Mouse (Mus musculus): ENCODE results near the gene Armc3. TPM values are rescaled to one million over a fixed set of nuclear protein-coding genes. Genes with fewer than 3 reads are reported as not detected.

The Armc3 gene
- polyA plus RNA-seq (2016; fragmentation: Nextera tagmentation; extraction: Ambion mirVana), result not detected in 2 replicates

DNA sequence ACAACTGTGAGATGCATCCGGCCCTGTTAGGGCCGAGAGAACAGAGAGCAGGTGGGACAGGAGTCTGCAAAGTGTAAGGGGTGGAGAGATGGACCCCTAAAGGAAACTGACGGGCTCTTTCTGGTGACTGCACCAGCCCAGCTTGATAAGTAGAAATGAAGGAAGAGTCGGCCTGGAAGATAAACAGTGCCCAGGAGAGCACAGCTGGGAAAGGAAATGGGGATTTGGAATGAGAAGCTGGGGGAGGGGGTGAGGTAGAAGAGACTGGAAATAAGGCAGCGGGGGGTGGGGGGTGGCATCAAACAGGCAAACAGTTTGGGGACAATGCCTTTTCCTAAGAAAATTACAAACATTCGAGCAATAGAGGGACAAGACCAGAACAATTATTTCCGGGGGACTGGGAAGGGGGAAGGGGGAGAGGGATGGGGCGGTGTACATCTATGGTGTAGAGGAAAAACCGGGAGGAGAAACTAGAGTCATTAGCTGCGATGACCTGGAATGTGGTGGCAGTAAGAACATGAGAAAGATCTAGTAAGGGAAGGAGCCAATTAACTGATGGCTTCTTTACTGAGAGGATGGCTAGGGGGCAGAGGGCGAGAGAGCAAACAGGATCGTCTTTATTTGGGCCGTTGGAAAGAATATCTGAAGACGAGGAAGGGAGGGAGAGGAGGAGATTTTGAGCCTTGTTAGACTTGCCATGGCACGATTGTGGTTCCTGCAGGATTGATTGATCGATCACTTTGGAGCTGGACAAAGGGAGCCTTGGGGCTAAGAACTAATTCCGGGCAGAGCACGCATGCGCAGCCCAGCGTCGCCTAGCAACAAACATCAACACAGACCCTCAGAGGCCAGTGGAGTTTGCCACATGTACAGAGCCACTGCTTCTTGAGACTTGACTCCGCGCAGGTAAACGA lies at the start of gene Armc3:
Armc3 (plus strand) TSS at position 851 of the 914 bp plus-strand sequence.
- H3K9ac ChIP-seq, result peak within 1 kb of the TSS; percentile 35; the same call in 1 of the 2 replicates
- H3K27ac ChIP-seq, result no peak within 1 kb of the TSS
- no peaks in the 10 kb centered on the region for H3K36me3 ChIP-seq
- WGBS (ENCODE audit: insufficient replicate concordance), result 21% methylated on average over 24 of the region's 24 CpGs
- ATAC-seq, result peak; percentile 54; the same call in 1 of the 2 replicates
- no peaks in the 10 kb centered on the region for H3K9me3 ChIP-seq (replicated peaks)
- H3K4me3 ChIP-seq, result peak within 1 kb of the TSS; percentile 44
- H3K4me2 ChIP-seq, result peak within 1 kb of the TSS; percentile 62
- H3K4me1 ChIP-seq, result peaks cover 9% of the 10 kb centered on the region; the same call in 1 of the 2 replicates
- no peaks in the 10 kb centered on the region for H3K27me3 ChIP-seq (replicated peaks)

DNA sequence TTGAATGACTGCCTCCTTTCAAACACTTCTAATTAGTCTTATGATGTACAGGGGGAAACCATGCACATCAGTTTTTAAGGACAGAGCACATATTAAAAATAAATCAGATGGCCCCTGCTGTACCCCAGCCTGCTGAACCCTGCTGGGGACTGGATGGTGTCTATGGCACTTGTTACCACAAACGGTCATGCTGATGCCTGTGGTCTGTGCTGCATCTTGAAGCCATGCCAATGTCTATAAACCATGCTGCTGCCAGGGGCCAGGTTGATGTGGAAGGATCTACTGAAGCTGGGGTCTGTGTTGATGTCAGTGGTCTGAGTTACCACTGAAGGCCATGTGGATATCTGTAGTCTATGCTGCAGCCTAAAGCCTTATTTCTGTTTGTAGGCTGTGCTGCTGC lies 46.4 kb upstream of the Armc3 start:
- Histone ChIP-seq H3K4me1 (no peaks in the 10 kb centered on the region), H3K4me2 (no peak overlapping the region), H3K36me3 (no peaks in the 10 kb centered on the region), H3K27ac (no peak overlapping the region), H3K9me3 (replicated peaks) (no peaks in the 10 kb centered on the region), H3K27me3 (replicated peaks) (0 out of 2 replicates have a peak, but pooled peaks cover 5% of the 10 kb centered on the region), H3K9ac (no peak overlapping the region), H3K4me3 (no peak overlapping the region)
- 55% methylated on average over 1 of the region's 1 CpGs for WGBS (ENCODE audit: insufficient replicate concordance)
- ATAC-seq, result no peak

DNA sequence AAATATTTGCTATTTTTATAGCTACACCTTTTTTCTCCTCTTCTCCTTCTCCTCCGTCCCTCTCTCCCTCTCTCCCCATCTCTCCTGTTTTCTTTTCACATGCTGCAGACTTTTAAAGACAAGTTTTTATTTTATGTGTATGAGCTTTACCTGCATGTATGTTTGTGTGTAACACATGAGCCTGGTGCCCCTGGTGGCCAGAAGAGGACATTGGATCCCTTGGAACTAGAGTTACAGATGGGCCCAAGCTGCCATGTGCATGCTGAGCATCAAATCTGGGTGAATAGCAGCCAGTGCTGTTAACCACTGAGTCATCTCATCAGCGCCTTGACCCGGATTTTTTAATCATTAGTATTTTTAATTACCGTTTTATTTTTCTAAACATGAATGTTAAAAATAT lies 42.9 kb upstream of the Armc3 start:
- Histone ChIP-seq H3K4me2 (no peak overlapping the region), H3K4me1 (no peaks in the 10 kb centered on the region), H3K4me3 (no peak overlapping the region), H3K9ac (no peak overlapping the region), H3K27ac (no peak overlapping the region), H3K9me3 (replicated peaks) (no peaks in the 10 kb centered on the region), H3K36me3 (no peaks in the 10 kb centered on the region), H3K27me3 (replicated peaks) (no peaks in the 10 kb centered on the region)
- 48% methylated on average over 4 of the region's 4 CpGs for WGBS (ENCODE audit: insufficient replicate concordance)
- ATAC-seq, result no peak

DNA sequence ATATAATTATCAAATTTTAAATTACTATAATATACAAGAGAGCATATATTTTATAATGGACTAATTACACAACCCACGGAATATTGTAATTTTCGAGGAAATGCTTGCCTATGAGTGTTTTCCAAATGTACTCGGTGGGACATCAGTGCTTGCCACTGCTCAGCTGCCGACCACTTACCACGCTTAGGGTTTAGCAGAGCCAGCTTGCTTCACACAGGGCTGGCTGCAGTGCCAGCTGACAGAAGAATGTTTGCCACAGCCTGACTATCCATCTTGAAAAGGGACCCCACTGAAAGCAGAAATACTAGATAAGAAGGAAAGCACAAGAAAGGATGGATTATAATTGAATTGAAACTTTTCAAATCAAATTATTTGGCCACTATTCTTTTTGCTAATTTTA lies 39.6 kb upstream of the Armc3 start:
- no peaks in the 10 kb centered on the region for H3K4me1 ChIP-seq
- ATAC-seq, result no peak
- WGBS (ENCODE audit: insufficient replicate concordance), result 68% methylated on average over 5 of the region's 5 CpGs
- no peak overlapping the region for H3K27ac ChIP-seq
- H3K4me3 ChIP-seq, result no peak overlapping the region
- no peak overlapping the region for H3K9ac ChIP-seq
- no peaks in the 10 kb centered on the region for H3K27me3 ChIP-seq (replicated peaks)
- H3K9me3 ChIP-seq (replicated peaks), result no peaks in the 10 kb centered on the region
- no peak overlapping the region for H3K4me2 ChIP-seq
- H3K36me3 ChIP-seq, result no peaks in the 10 kb centered on the region

DNA sequence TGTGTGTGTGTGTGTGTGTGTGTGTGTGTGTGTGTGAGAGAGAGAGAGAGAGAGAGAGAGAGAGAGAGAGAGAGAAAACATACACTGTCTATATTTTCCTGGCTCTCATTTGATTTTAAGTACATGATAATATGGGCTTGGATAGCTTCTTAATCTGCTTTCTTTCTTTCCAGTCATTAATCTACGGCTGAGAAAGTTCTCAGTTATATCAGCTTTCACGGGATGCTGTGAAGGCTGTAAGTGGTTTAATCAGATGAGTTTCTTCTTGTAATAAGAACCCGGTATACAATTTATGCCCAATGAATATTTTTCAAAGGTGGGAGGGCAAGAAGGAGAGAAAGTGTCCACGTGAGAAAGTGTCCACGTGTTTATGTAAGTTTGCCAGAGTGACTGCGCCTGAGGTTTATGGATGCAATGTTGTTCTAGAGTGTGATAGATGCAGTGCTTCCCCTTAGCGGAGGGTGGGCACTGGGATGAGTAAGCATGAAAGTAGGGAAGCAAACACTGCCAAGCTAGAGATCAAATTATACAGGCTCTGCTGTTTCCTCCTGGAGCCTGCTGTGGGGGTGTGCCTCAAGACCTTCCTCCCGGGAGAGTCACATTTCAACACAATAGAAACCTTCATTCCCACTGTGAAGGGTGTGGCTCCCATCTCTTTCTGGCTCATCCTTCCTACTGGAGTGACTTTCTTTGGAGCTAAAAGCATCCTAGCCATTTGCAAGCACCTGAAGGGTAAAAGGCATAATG lies 38.6 kb upstream of the Armc3 start:
- H3K27ac ChIP-seq, result no peak overlapping the region
- H3K9ac ChIP-seq, result no peak overlapping the region
- H3K4me3 ChIP-seq, result no peak overlapping the region
- 34% methylated on average over 8 of the region's 8 CpGs for WGBS (ENCODE audit: insufficient replicate concordance)
- no peak for ATAC-seq
- no peak overlapping the region for H3K4me2 ChIP-seq
- H3K36me3 ChIP-seq, result no peaks in the 10 kb centered on the region
- no peaks in the 10 kb centered on the region for H3K4me1 ChIP-seq
- no peaks in the 10 kb centered on the region for H3K27me3 ChIP-seq (replicated peaks)
- no peaks in the 10 kb centered on the region for H3K9me3 ChIP-seq (replicated peaks)

DNA sequence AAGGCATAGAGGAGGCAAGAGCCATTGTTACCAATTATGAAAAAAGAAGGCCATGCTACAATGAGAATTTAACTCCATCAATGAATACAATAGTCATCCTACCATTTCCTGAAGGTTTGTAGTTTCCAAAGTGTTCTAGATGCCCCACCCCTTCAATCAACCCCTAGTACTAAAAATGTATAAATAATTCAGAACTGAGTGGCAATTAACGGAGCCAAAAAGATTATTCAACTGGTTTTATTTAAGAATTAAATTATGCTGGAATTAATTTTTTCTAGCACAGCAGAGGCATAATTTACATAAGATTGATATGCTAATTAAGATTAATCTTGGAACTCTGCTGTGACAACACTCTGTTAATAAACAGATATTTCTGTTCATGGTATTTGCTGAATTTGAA lies 34.9 kb upstream of the Armc3 start:
- 69% methylated on average over 1 of the region's 1 CpGs for WGBS (ENCODE audit: insufficient replicate concordance)
- Histone ChIP-seq H3K4me1 (no peaks in the 10 kb centered on the region), H3K9ac (no peak overlapping the region), H3K27me3 (replicated peaks) (no peaks in the 10 kb centered on the region), H3K9me3 (replicated peaks) (no peaks in the 10 kb centered on the region), H3K4me3 (no peak overlapping the region), H3K4me2 (no peak overlapping the region), H3K36me3 (no peaks in the 10 kb centered on the region), H3K27ac (no peak overlapping the region)
- no peak for ATAC-seq

DNA sequence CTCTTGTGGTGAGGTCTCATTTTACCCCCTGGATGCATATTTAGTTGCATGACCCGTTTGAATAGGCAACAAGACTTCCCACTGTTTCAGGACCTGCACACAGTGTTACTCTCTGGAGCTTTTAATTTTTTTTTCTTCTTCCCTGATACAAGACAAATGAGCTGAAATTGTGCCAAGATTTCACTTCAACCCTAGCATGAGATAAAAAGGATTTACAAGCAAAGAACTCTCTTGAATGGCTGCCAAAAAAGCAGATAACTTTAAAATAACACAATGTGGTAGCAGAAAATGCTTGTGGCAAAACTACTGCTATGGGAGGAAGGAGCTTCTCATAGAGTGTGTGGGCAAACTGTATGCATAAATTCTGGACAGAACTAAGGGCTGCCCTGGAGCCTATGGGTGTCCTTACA lies 22.3 kb upstream of the Armc3 start:
- H3K27ac ChIP-seq, result no peak overlapping the region
- WGBS (ENCODE audit: insufficient replicate concordance), result 36% methylated on average over 1 of the region's 1 CpGs
- no peak overlapping the region for H3K4me3 ChIP-seq
- ATAC-seq, result no peak
- H3K27me3 ChIP-seq (replicated peaks), result no peaks in the 10 kb centered on the region
- H3K36me3 ChIP-seq, result no peaks in the 10 kb centered on the region
- no peaks in the 10 kb centered on the region for H3K9me3 ChIP-seq (replicated peaks)
- no peak overlapping the region for H3K4me2 ChIP-seq
- no peaks in the 10 kb centered on the region for H3K4me1 ChIP-seq
- H3K9ac ChIP-seq, result no peak overlapping the region

DNA sequence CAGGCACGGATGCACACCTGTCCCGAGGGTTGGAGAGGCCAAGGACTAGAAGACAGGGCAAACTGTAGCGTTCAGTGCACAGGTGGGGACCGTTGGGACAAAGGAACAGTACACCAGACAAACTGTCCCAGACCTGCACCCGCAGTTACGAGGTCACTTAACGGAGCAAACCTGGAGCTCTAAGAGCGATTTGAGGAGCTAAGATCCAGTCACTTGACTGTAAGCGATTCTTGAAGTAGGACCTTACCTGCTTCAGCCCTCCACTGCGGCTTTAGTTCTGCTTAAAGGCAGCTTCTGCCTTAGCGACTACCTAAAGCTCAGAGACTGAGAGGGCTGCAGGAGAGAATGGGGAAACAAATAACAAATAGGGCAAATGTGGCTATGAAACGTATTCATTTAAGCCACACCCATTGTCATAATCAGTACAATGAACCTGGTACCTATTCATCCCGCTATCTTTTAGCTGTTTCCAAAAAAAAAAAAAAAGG lies 308 bp downstream of the Armc3 start:
- H3K27ac ChIP-seq, result no peak overlapping the region
- peaks cover 9% of the 10 kb centered on the region; the same call in 1 of the 2 replicates for H3K4me1 ChIP-seq
- H3K9ac ChIP-seq, result no peak overlapping the region
- H3K36me3 ChIP-seq, result no peaks in the 10 kb centered on the region
- 34% methylated on average over 13 of the region's 13 CpGs for WGBS (ENCODE audit: insufficient replicate concordance)
- H3K9me3 ChIP-seq (replicated peaks), result no peaks in the 10 kb centered on the region
- H3K27me3 ChIP-seq (replicated peaks), result no peaks in the 10 kb centered on the region
- peak overlapping the region; percentile 62 for H3K4me2 ChIP-seq
- H3K4me3 ChIP-seq, result peak overlapping the region; percentile 44
- no peak for ATAC-seq

DNA sequence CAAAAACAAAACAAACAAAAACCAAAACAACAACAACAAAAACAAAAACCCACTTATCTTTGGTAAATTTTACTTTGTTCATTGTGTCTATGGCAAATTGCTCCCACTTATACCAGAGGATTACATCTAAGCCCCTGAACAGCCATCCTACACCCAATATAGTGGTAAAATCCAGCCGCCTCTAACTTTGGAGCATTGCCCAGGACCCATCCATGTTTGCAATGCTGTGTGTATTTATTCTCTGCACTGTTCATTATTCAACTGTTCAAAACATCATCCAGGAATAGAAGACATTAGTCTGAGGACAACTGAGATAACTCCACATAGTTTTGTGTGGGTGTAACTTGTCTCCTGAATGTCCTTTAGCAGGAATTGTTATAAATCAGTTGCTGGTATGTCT lies 1.0 kb downstream of the Armc3 start:
- Histone ChIP-seq H3K9me3 (replicated peaks) (no peaks in the 10 kb centered on the region), H3K4me3 (no peak overlapping the region), H3K36me3 (no peaks in the 10 kb centered on the region), H3K27me3 (replicated peaks) (no peaks in the 10 kb centered on the region), H3K9ac (no peak overlapping the region), H3K4me2 (no peak overlapping the region), H3K4me1 (peaks cover 9% of the 10 kb centered on the region; the same call in 1 of the 2 replicates), H3K27ac (no peak overlapping the region)
- no peak for ATAC-seq
- 56% methylated on average over 1 of the region's 1 CpGs for WGBS (ENCODE audit: insufficient replicate concordance)

DNA sequence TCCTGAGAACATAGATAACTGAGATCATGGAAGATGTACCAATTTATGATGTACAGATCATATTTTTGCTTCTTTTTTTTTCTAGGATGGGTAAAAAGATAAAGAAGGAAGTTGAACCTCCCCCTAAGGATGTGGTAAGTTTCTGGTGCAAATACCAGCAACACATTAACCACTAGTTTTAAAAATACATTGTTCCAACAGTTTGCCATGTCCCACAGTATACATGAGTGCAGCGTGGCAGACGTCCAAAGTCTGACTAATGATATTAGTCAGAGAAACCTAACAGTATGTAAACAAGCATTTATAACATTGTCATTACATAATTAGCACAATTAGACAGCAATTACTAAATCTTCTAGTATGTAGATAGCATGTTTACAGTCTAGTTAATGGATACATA lies 2.6 kb downstream of the Armc3 start:
- Histone ChIP-seq H3K4me2 (no peak overlapping the region), H3K36me3 (no peaks in the 10 kb centered on the region), H3K27me3 (replicated peaks) (no peaks in the 10 kb centered on the region), H3K4me3 (no peak overlapping the region), H3K9me3 (replicated peaks) (no peaks in the 10 kb centered on the region), H3K27ac (no peak overlapping the region), H3K9ac (no peak overlapping the region), H3K4me1 (peaks cover 9% of the 10 kb centered on the region; the same call in 1 of the 2 replicates)
- 20% methylated on average over 2 of the region's 2 CpGs for WGBS (ENCODE audit: insufficient replicate concordance)
- ATAC-seq, result no peak

DNA sequence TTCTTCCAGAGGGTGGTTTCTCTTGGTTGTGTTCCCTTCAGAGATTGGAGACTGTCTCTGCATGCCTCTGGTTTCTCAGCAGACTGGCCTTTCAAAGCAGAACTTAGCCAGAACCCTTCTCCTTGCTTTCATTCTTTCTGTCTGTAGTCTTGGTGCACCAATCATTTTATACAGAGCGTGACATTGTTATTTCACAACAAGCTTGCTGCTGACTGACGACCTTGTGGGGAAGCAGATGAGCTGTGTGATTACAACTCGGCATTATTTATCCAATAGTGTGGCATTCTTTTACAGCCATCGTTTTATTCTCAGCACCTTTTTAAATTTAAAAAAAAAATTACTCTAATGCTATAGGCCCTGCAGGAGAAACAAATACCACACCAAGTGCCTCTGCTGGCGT lies 35.2 kb downstream of the Armc3 start:
- WGBS (ENCODE audit: insufficient replicate concordance), result 50% methylated on average over 5 of the region's 5 CpGs
- Histone ChIP-seq H3K9ac (no peak overlapping the region), H3K4me2 (no peak overlapping the region), H3K27me3 (replicated peaks) (no peaks in the 10 kb centered on the region), H3K4me3 (no peak overlapping the region), H3K27ac (no peak overlapping the region), H3K36me3 (no peaks in the 10 kb centered on the region), H3K4me1 (no peaks in the 10 kb centered on the region), H3K9me3 (replicated peaks) (no peaks in the 10 kb centered on the region)
- ATAC-seq, result no peak

DNA sequence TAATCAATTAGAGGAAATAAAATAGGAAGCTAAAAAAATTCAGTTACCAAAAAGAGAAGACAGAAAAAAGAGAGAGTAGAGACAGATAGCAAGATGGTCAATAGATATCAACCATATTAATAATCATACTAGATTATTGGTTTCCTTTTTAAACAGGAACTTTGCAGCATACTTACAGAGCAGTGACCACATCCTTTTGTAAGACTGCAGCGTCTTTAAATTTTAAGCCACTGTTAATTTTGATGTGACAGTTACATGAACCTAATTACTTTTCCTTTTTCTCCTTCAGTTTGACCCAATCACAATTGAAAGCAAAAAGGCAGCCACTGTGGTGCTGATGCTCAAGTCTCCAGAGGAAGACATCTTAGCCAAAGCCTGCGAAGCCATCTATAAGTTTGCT lies 36.1 kb downstream of the Armc3 start:
- Histone ChIP-seq H3K4me3 (no peak overlapping the region), H3K36me3 (no peaks in the 10 kb centered on the region), H3K4me2 (no peak overlapping the region), H3K9ac (no peak overlapping the region), H3K9me3 (replicated peaks) (no peaks in the 10 kb centered on the region), H3K27ac (no peak overlapping the region), H3K27me3 (replicated peaks) (no peaks in the 10 kb centered on the region), H3K4me1 (no peaks in the 10 kb centered on the region)
- 53% methylated on average over 2 of the region's 2 CpGs for WGBS (ENCODE audit: insufficient replicate concordance)
- ATAC-seq, result no peak

Measured in liver, embryonic 12.5 days (tissue).